Mouse (Mus musculus) thymus, postnatal 14 days (tissue): Measurements from ENCODE around the gene Grk6.
"Not testable (repeated sequence)": the region's sequence is repeated elsewhere in the genome, so short reads cannot be mapped to it uniquely, and the experiment has no call there.

Experiments used
- DNase-seq: peaks from one replicate; pipeline ENCODE4 v3.0.0; 2021

The Grk6 gene

GRCm38 (mm10) chr13:55429226-55429888 is 15.5 kb upstream of the Grk6 start:
- no peak for DNase-seq

DNA sequence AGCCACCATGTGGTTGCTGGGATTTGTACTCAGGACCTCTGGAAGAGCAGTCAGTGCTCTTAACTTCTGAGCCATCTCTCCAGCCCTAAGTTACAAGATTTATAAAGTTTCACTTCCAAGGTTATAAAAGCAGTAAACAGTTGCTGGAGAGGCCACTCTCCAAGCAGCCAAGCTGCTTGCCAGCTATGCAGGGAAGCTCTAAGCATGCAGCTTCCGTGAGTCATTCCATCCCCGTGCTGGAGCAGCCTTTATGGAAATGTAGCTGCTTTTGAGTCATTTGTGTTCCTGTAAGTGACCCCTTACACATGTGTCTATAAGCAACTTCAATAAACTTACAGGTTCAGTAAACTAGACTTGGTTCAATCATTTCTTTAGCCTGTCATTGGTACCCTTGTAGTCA is 14.3 kb upstream of the Grk6 start:
- DNase-seq, result no peak

GRCm38 (mm10) chr13:55431889-55432685 is 12.8 kb upstream of the Grk6 start:
- DNase-seq, result peak; percentile 71

DNA sequence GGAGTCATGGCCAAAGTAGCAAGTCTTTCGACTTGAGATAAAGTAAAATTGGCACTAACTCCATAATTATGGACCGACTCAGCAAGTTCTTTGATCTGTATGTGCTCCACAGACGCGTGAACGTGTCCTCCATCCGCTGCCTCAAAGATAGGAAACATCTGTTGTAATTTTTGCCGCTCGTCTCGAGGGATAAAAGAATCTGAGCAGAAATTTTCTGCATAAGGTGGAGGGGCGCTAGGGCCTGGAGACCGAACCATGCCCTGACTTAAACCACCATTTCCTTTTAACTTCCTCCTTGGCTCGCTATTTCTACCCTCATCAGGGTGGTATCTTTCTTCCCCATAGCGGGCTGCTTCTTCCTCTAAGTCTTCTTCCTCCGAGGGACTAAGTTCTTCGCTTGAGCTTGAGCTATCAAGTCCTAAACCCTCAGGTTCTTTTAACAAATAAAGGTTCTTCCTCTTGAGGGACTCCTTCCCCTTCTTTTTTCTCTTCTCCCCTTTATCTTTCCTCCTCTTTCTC is 7.7 kb upstream of the Grk6 start:
- not testable (repeated sequence) for DNase-seq

DNA sequence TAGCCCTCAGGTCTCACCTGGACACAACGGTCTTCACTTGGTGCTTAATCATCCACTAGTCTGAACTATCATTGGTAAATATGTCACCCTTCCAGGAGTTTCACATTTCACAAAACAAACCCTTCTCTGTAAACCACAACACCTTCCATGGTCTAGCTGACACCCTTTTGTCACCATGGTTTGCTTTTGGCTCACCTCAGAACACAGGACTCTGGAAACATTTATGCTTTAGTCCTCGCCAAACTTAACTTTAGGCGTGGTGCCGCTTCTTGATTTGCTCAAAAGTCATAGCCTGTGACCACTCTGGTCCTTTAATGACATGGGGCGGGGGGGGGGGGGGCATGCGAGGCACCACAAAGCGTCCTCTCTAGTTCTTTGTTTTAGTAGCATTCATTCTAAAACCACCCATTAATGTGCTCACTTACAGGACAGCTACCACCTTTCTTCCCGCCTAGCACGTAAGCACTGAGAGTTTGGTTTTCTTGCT is 1.0 kb upstream of the Grk6 start:
- DNase-seq, result no peak

- DNase-seq, result peak; percentile 91
Observed at GRCm38 (mm10) chr13:55444286-55444936, 461 bp upstream of the Grk6 start.

- DNase-seq, result peak; percentile 69
Observed at GRCm38 (mm10) chr13:55445361-55446091, 654 bp downstream of the Grk6 start.

- peak; percentile 38 for DNase-seq
Observed at GRCm38 (mm10) chr13:55446483-55447105, 1.7 kb downstream of the Grk6 start.

DNA sequence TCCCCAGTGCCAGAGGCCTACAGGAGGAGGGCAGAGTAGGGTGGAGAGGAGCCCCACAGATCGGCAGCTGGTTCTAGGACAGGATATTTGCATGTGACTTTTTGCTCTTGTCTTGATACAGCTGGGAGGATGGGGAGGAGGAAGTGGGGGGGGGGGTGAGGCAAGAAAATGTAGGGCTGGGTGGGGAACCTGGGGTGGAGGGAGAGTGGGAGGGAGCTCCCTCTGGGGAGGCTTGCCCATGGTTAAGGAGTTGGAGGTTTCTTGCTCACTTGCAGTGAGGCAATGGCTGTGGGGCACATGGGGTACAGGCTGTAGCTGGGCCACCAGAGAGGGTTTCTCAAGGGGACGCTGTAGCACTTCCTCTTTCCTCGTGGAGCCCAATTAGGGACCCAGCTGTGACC is 2.7 kb downstream of the Grk6 start:
- peak; percentile 81 for DNase-seq

- DNase-seq, result no peak
Observed at GRCm38 (mm10) chr13:55448131-55448530, 3.3 kb downstream of the Grk6 start.

GRCm38 (mm10) chr13:55449205-55449604 is 4.3 kb downstream of the Grk6 start:
- peak; percentile 63 for DNase-seq

DNA sequence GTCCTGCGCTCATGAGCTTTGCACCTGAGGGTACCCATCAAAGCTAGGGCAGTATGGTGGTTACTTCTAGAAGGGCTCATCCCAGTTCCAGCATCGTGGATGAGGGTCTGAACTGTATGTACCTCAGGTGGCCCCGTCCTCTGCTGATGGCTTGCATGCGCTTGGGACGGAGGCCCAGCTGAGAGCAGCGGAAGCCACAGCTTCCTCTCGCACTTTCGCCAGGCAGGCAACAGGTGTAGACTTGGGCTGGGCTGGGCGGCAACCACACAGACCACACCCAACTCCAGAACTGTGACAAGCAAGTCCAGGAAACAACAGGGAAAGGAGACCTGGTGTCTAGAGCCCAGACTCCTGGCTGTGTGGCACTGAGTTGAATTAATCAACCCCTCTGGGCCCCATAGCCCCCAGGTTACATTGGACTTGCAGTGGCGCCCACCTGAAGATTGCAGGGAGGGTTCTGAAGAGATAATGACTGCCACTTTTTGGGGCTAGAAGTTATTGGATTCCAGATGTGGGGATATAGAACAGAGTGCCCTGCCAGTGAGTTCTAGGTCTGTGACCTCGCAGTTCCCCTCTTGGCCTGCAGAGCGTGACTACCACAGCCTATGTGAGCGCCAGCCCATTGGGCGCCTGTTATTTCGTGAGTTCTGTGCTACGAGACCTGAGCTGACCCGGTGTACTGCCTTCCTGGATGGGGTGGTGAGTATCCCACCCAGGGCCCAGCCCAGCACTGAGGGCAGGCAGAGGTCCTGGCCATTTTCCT is 5.0 kb downstream of the Grk6 start:
- peak; percentile 82 for DNase-seq

DNA sequence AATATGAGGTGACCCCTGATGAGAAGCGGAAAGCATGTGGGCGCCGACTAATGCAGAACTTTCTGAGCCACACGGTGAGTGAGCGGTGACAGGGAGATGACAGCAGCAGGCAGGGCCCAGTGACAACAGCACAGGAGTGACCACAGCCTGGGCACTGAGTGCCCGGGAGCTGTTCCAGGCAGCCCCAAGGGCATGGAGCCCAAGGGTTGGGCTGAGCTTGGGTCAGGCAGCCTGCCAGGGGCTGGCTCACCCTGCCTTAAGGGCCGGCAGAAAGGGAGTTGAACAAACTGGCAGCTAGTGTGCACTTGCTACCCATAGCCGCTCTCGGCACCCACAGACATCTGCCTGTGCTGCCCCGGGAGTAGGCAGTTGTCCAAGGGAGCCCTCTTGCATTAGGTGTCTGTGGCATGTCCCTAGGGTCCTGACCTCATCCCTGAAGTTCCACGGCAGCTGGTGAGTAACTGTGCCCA is 5.7 kb downstream of the Grk6 start:
- peak; percentile 14 for DNase-seq

- DNase-seq, result no peak
Observed at GRCm38 (mm10) chr13:55451296-55451695, 6.4 kb downstream of the Grk6 start.

- DNase-seq, result no peak
Observed at GRCm38 (mm10) chr13:55451785-55452549, 7.1 kb downstream of the Grk6 start.

GRCm38 (mm10) chr13:55462965-55463364 is 18.1 kb downstream of the Grk6 start:
- DNase-seq, result no peak

- DNase-seq, result no peak
Observed at GRCm38 (mm10) chr13:55463399-55464026, 18.6 kb downstream of the Grk6 start.

- DNase-seq, result peak; percentile 78
Observed at GRCm38 (mm10) chr13:55464027-55464884, 19.4 kb downstream of the Grk6 start, which contains the start of gene Prr7. Gene Prr7 (plus strand): TSS chr13:55464267.

DNA sequence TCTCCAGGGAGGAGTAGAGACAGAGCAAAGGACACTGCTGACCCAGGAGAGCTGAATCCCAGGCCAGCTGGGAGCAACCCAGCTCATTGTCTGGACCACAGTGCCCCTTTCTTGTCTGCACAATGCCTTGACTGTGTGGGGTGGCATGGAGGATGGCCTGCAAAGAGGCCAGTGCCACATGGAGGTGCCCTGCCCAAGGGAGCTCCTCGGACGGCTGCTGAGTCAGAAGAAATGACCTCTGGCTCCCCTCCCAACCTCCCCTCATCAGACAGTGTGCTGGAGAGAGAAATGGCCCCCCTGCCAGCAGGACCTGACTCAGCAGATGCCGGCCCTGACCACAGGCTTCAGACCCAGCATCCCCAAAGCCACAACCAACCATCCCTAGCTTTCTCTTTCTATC is 20.3 kb downstream of the Grk6 start:
- DNase-seq, result no peak
